Mouse (Mus musculus) C2C12 (cell line): ENCODE results near the gene Cyp4f39. TPM values are rescaled to one million over a fixed set of nuclear protein-coding genes. Genes with fewer than 3 reads are reported as not detected.

Experiments
- H3K27me3 ChIP-seq: one replicate; pipeline ENCODE4 v1.6.1; 2011; ENCODE audit not compliant: control insufficient read depth, insufficient read depth, insufficient read length
- H3K36me3 ChIP-seq: one replicate; pipeline ENCODE4 v1.6.1; 2011; ENCODE audit not compliant: control insufficient read depth, insufficient read depth
- H3K4me3 ChIP-seq: one replicate; pipeline ENCODE4 v1.5.1; 2011; ENCODE audit warnings: mild to moderate bottlenecking, control low read depth; ENCODE audit not compliant: poor library complexity, insufficient read depth, severe bottlenecking
- H3K79me2 ChIP-seq: one replicate; pipeline ENCODE4 v1.6.1; 2011; ENCODE audit not compliant: control insufficient read depth, insufficient read depth
- H3K79me3 ChIP-seq: one replicate; pipeline ENCODE4 v1.6.1; 2011; ENCODE audit warnings: low read depth, control low read depth
- H3ac ChIP-seq: one replicate; pipeline ENCODE3; 2011; ENCODE audit warnings: low read depth; ENCODE audit not compliant: control insufficient read depth, insufficient read length
- CEBPB ChIP-seq: IDR thresholded peaks from one replicate; pipeline ENCODE4 v1.6.1; 2011; ENCODE audit warnings: low read depth, mild to moderate bottlenecking, control low read depth, moderate library complexity
- CTCF ChIP-seq: IDR thresholded peaks from one replicate; pipeline ENCODE4 v1.5.1; 2011; ENCODE audit not compliant: control insufficient read depth, insufficient read depth, insufficient read length
- FOSL1 ChIP-seq: IDR thresholded peaks from one replicate; pipeline ENCODE4 v1.8.0; 2011; ENCODE audit warnings: mild to moderate bottlenecking, low read length; ENCODE audit not compliant: poor library complexity, insufficient read depth, severe bottlenecking
- MAX ChIP-seq: IDR thresholded peaks from one replicate; pipeline ENCODE4 v1.6.1; 2011; ENCODE audit warnings: mild to moderate bottlenecking, control low read depth
- MYOD1 ChIP-seq: IDR thresholded peaks from one replicate; pipeline ENCODE4 v1.6.1; 2011; ENCODE audit warnings: low read depth; ENCODE audit not compliant: control insufficient read depth, insufficient read length
- MYOG ChIP-seq: IDR thresholded peaks from one replicate; pipeline ENCODE4 v1.6.1; 2011; ENCODE audit not compliant: control insufficient read depth, insufficient read length; ENCODE audit errors: extremely low read depth
- USF1 ChIP-seq: IDR thresholded peaks from one replicate; pipeline ENCODE4 v1.6.1; 2011; ENCODE audit warnings: low read depth, mild to moderate bottlenecking, control low read depth, moderate library complexity
- polyA plus RNA-seq: library from polyadenylated mRNA; unstranded; fragments of >200 nt; fragmentation: generic; extraction: Trizol; gene quantifications from one replicate; pipeline ENCODE4 v1.2.1, GENCODE M21; 2012; ENCODE audit warnings: missing spikeins

The Cyp4f39 gene
- polyA plus RNA-seq, 1 experiment: 0.02 TPM

GRCm38 (mm10) chr17:32450844-32451537 is 1.5 kb upstream of the Cyp4f39 start:
- Histone ChIP-seq H3K79me2 (no peaks in the 10 kb centered on the region), H3K4me3 (no peak overlapping the region), H3ac (no peak overlapping the region), H3K27me3 (peaks cover 16% of the 10 kb centered on the region), H3K79me3 (no peaks in the 10 kb centered on the region), H3K36me3 (no peaks in the 10 kb centered on the region)
- TF ChIP-seq FOSL1: no peak
- no peak for TF ChIP-seq USF1
- TF ChIP-seq MYOD1: no peak
- no peak for TF ChIP-seq MAX
- no peak for TF ChIP-seq MYOG
- TF ChIP-seq CEBPB: no peak
- TF ChIP-seq CTCF: no peak

- no peak overlapping the region for H3ac ChIP-seq
- H3K79me3 ChIP-seq: no peaks in the 10 kb centered on the region
- TF ChIP-seq MYOD1 (no peak), FOSL1 (no peak), CEBPB (no peak), USF1 (no peak), CTCF (no peak), MYOG (no peak), MAX (no peak)
- H3K27me3 ChIP-seq: peaks cover 23% of the 10 kb centered on the region
- H3K79me2 ChIP-seq: no peaks in the 10 kb centered on the region
- no peaks in the 10 kb centered on the region for H3K36me3 ChIP-seq
- no peak overlapping the region for H3K4me3 ChIP-seq
Observed at GRCm38 (mm10) chr17:32454188-32454587, 1.7 kb downstream of the Cyp4f39 start.

GRCm38 (mm10) chr17:32454997-32455396 is 2.5 kb downstream of the Cyp4f39 start:
- H3ac ChIP-seq: no peak overlapping the region
- H3K36me3 ChIP-seq: no peaks in the 10 kb centered on the region
- no peak overlapping the region for H3K4me3 ChIP-seq
- H3K79me2 ChIP-seq: no peaks in the 10 kb centered on the region
- no peak for TF ChIP-seq USF1
- no peak for TF ChIP-seq MAX
- no peak for TF ChIP-seq CEBPB
- TF ChIP-seq MYOD1: no peak
- TF ChIP-seq FOSL1: no peak
- no peak for TF ChIP-seq MYOG
- TF ChIP-seq CTCF: no peak
- no peaks in the 10 kb centered on the region for H3K79me3 ChIP-seq
- peaks cover 27% of the 10 kb centered on the region for H3K27me3 ChIP-seq

- no peak overlapping the region for H3ac ChIP-seq
- H3K4me3 ChIP-seq: no peak overlapping the region
- H3K79me2 ChIP-seq: no peaks in the 10 kb centered on the region
- TF ChIP-seq MAX (no peak), MYOD1 (no peak), CEBPB (no peak), MYOG (no peak), USF1 (no peak), CTCF (no peak), FOSL1 (no peak)
- peaks cover 30% of the 10 kb centered on the region for H3K27me3 ChIP-seq
- H3K36me3 ChIP-seq: no peaks in the 10 kb centered on the region
- H3K79me3 ChIP-seq: no peaks in the 10 kb centered on the region
Observed at GRCm38 (mm10) chr17:32468494-32468893, 16.0 kb downstream of the Cyp4f39 start.

- Histone ChIP-seq H3K27me3 (peaks cover 32% of the 10 kb centered on the region), H3K79me3 (no peaks in the 10 kb centered on the region), H3K79me2 (no peaks in the 10 kb centered on the region), H3K36me3 (no peaks in the 10 kb centered on the region), H3ac (no peak overlapping the region), H3K4me3 (no peak overlapping the region)
- no peak for TF ChIP-seq MYOD1
- no peak for TF ChIP-seq MAX
- no peak for TF ChIP-seq USF1
- no peak for TF ChIP-seq FOSL1
- no peak for TF ChIP-seq MYOG
- no peak for TF ChIP-seq CEBPB
- no peak for TF ChIP-seq CTCF
Observed at GRCm38 (mm10) chr17:32470795-32471194, 18.3 kb downstream of the Cyp4f39 start.
